Mouse (Mus musculus) CH12.LX (cell line): ENCODE measurements around the gene Gm10663.

ENCODE experiments used
- EP300 ChIP-seq: IDR thresholded peaks from 2 replicates; pipeline ENCODE4 v1.6.1; 2011; ENCODE audit warnings: low read length, improper control_type of control experiment
- MYC ChIP-seq: IDR thresholded peaks from 2 replicates; pipeline ENCODE4 v1.6.1; 2011; ENCODE audit warnings: low read depth, mild to moderate bottlenecking, improper control_type of control experiment, low read length
- POLR2A ChIP-seq: IDR thresholded peaks from 2 replicates; pipeline ENCODE4 v1.6.1; 2011; ENCODE audit warnings: low read depth, mild to moderate bottlenecking, improper control_type of control experiment, low read length
- SMC3 ChIP-seq: IDR thresholded peaks from 2 replicates; pipeline ENCODE4 v1.6.1; 2011; ENCODE audit warnings: low read depth, low read length, improper control_type of control experiment
- ZKSCAN1 ChIP-seq: IDR thresholded peaks from 2 replicates; pipeline ENCODE4 v1.6.1; 2012; ENCODE audit warnings: low read depth, inconsistent platforms, low read length, improper control_type of control experiment, borderline replicate concordance

- no peak for TF ChIP-seq MYC
- TF ChIP-seq EP300: no peak
- no peak for TF ChIP-seq SMC3
- TF ChIP-seq POLR2A: no peak
- TF ChIP-seq ZKSCAN1: no peak
Observed at GRCm38 (mm10) chr8:65070996-65071395, 3.8 kb upstream of the Gm10663 start.
